Mouse (Mus musculus): ENCODE results near the gene Nadk2. TPM values are rescaled to one million over a fixed set of nuclear protein-coding genes. Genes with fewer than 3 reads are reported as not detected.

The Nadk2 gene
- total and polyA plus RNA-seq, 3 experiments, result 130 to 235 (median 222) TPM

DNA sequence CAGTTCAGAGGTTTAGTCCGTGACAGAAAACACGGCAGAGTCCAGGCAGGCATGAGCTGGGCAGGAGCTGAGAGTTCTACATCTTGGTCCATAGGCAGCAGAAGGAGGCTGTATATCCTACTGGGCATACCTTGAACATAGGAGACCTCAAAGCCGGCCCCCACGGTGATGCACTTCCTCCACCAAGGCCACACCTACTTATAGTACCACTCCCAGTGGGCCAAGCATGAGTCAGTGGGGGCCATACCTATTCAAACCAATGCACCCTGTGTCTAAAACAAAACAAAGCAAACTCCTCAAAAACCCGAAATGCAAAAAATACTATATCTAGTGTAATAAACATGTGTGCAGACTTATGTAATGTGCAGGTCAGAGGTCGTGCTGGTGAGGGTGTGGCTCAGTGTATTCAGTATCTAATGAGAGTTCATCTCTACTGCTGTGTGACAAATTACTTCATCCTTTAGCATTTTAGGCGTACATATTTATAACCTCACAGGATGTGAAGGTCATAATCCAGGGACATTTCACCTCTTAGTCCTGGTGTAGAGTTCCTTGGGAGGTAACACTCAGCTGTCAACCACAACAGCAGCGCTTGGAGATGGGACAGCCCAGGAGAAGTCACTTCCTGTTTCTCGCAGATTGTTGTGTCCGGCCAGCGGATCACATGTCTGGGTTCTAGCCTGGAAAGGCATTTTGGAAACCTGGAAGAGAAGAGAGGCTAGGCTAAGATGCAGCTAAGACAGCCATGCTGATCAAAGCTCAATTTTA lies 22.7 kb downstream of the Nadk2 start:
- H3K9me3 ChIP-seq (replicated peaks), result no peaks in the 10 kb centered on the region
- ATAC-seq (ENCODE audit: extremely low read depth, insufficient number of reproducible peaks, low FRiP score, poor library complexity, severe bottlenecking), result 0 out of 2 replicates have a peak, but pooled peaks have one; percentile 32
- no peak for TF ChIP-seq TAL1 (conservative IDR thresholded peaks at IDR 0.05; ENCODE audit: low read depth, low read length)
- no peak for TF ChIP-seq POLR2AphosphoS5 (IDR thresholded peaks at IDR 0.05; ENCODE audit: insufficient replicate concordance, low read depth, low read length)
- no peak for TF ChIP-seq GATA2 (IDR thresholded peaks at IDR 0.05; ENCODE audit: borderline replicate concordance, low read depth, low read length)
- no peak for TF ChIP-seq GATA1 (IDR thresholded peaks at IDR 0.05; ENCODE audit: borderline replicate concordance, low read length)
- TF ChIP-seq CTCF (IDR thresholded peaks at IDR 0.05; ENCODE audit: low read depth, low read length), result no peak
- peak overlapping the region; percentile 61; the same call in 1 of the 2 replicates for H3K4me3 ChIP-seq (ENCODE audit: low read depth, low read length)
- H3K27me3 ChIP-seq (ENCODE audit: insufficient read depth, low read length), result no peaks in the 10 kb centered on the region
- peaks cover 89% of the 10 kb centered on the region for H3K36me3 ChIP-seq (replicated peaks)
- H3K4me1 ChIP-seq (ENCODE audit: insufficient read depth, low read depth, low read length), result peaks cover 63% of the 10 kb centered on the region
- DNase-seq (ENCODE audit: low spot score), result no peak

DNA sequence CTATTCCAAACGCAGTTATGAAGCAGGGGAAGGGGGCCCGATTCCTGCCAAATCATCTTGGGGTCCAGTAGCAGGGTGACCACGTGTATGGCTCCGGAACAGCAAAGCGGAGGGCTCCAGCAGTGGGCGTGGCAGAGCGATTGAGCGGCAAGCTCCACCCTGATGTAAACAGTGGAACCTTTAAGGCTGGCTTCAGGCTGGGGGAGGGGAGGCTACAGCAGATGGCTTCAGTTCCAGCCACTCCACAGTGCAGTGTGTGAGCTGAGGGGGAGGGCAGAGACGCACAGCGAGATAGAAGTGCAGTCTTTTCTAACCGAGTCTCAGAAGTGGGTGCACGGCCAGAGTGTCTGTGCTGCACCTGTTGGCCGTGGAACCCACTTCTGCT lies 23.3 kb downstream of the Nadk2 start:
- Histone ChIP-seq H3K4me1 (ENCODE audit: insufficient read depth, low read depth, low read length) (peaks cover 61% of the 10 kb centered on the region), H3K4me3 (ENCODE audit: low read depth, low read length) (peak overlapping the region; percentile 61; the same call in 1 of the 2 replicates), H3K36me3 (replicated peaks) (peaks cover 90% of the 10 kb centered on the region), H3K27me3 (ENCODE audit: insufficient read depth, low read length) (no peaks in the 10 kb centered on the region), H3K9me3 (replicated peaks) (no peaks in the 10 kb centered on the region)
- DNase-seq (ENCODE audit: low spot score) (peak; percentile 50), ATAC-seq (ENCODE audit: extremely low read depth, insufficient number of reproducible peaks, low FRiP score, poor library complexity, severe bottlenecking) (peak; percentile 94)
- TF ChIP-seq TAL1 (conservative IDR thresholded peaks at IDR 0.05; ENCODE audit: low read depth, low read length), result no peak
- TF ChIP-seq GATA1 (IDR thresholded peaks at IDR 0.05; ENCODE audit: borderline replicate concordance, low read length), result no peak
- no peak for TF ChIP-seq CTCF (IDR thresholded peaks at IDR 0.05; ENCODE audit: low read depth, low read length)
- TF ChIP-seq POLR2AphosphoS5 (IDR thresholded peaks at IDR 0.05; ENCODE audit: insufficient replicate concordance, low read depth, low read length), result no peak
- no peak for TF ChIP-seq GATA2 (IDR thresholded peaks at IDR 0.05; ENCODE audit: borderline replicate concordance, low read depth, low read length)

DNA sequence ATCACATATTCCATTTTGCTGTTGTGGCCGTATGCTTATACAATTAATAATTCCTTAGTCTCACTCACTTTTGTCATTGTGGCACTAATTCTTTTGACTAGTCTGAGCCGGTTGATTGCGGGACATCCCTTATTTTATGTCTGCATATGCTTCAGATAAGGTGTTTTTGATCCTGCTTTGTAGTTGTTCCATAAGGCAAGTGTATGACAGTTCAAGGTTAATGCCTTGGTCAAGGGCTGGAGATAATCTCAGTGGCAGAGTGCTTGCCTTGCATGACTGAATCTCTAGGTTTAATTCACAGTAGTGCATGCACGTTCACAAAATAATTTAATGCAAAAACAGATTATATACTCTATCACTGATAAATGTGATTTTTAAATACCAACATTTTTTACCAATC lies 25.8 kb downstream of the Nadk2 start:
- Histone ChIP-seq H3K4me3 (ENCODE audit: low read depth, low read length) (no peak overlapping the region), H3K4me1 (ENCODE audit: insufficient read depth, low read depth, low read length) (peaks cover 48% of the 10 kb centered on the region), H3K36me3 (replicated peaks) (peaks cover 91% of the 10 kb centered on the region), H3K27me3 (ENCODE audit: insufficient read depth, low read length) (no peaks in the 10 kb centered on the region), H3K9me3 (replicated peaks) (no peaks in the 10 kb centered on the region)
- TF ChIP-seq TAL1 (conservative IDR thresholded peaks at IDR 0.05; ENCODE audit: low read depth, low read length), result no peak
- no peak for TF ChIP-seq GATA2 (IDR thresholded peaks at IDR 0.05; ENCODE audit: borderline replicate concordance, low read depth, low read length)
- no peak for TF ChIP-seq POLR2AphosphoS5 (IDR thresholded peaks at IDR 0.05; ENCODE audit: insufficient replicate concordance, low read depth, low read length)
- no peak for TF ChIP-seq GATA1 (IDR thresholded peaks at IDR 0.05; ENCODE audit: borderline replicate concordance, low read length)
- no peak for TF ChIP-seq CTCF (IDR thresholded peaks at IDR 0.05; ENCODE audit: low read depth, low read length)
- ATAC-seq (ENCODE audit: extremely low read depth, insufficient number of reproducible peaks, low FRiP score, poor library complexity, severe bottlenecking), result no peak
- no peak for DNase-seq (ENCODE audit: low spot score)

DNA sequence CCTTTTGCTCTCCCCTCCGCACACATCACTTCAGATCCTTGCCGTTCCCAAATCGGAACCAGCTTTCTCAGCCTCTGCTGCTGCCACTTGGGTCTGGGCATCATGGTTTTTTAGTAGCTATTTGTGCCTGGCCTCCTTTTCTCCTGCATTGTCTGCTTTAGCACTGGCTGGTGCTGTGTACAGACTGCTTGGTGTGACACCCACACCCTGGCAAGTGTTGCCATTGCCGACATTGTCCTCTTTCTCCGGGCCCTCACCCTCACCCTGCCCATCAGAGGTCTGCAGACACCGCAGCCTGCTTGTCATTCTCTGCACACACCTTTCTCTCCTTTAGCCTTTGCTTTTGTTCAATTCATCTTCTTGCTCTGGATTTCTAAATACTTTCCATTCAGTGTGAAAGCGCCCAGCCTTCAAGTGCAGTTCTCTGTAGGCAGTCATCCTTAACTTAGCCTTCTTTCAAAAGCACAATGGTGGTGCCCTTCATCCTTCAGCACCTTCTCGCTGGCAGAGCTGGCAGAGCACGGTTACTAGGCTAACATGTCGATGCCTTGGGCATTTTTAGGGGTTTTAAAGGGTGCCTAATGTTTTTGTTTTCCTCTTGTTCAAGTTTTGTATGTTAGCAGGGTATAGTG lies 29.5 kb downstream of the Nadk2 start:
- H3K4me3 ChIP-seq (ENCODE audit: low read depth, low read length), result no peak overlapping the region
- no peak for DNase-seq (ENCODE audit: low spot score)
- no peaks in the 10 kb centered on the region for H3K27me3 ChIP-seq (ENCODE audit: insufficient read depth, low read length)
- ATAC-seq (ENCODE audit: extremely low read depth, insufficient number of reproducible peaks, low FRiP score, poor library complexity, severe bottlenecking), result no peak
- H3K9me3 ChIP-seq (replicated peaks), result no peaks in the 10 kb centered on the region
- TF ChIP-seq POLR2AphosphoS5 (IDR thresholded peaks at IDR 0.05; ENCODE audit: insufficient replicate concordance, low read depth, low read length) (no peak), CTCF (IDR thresholded peaks at IDR 0.05; ENCODE audit: low read depth, low read length) (no peak), GATA1 (IDR thresholded peaks at IDR 0.05; ENCODE audit: borderline replicate concordance, low read length) (no peak), TAL1 (conservative IDR thresholded peaks at IDR 0.05; ENCODE audit: low read depth, low read length) (no peak), GATA2 (IDR thresholded peaks at IDR 0.05; ENCODE audit: borderline replicate concordance, low read depth, low read length) (no peak)
- H3K36me3 ChIP-seq (replicated peaks), result peaks cover 97% of the 10 kb centered on the region
- peaks cover 20% of the 10 kb centered on the region for H3K4me1 ChIP-seq (ENCODE audit: insufficient read depth, low read depth, low read length)

DNA sequence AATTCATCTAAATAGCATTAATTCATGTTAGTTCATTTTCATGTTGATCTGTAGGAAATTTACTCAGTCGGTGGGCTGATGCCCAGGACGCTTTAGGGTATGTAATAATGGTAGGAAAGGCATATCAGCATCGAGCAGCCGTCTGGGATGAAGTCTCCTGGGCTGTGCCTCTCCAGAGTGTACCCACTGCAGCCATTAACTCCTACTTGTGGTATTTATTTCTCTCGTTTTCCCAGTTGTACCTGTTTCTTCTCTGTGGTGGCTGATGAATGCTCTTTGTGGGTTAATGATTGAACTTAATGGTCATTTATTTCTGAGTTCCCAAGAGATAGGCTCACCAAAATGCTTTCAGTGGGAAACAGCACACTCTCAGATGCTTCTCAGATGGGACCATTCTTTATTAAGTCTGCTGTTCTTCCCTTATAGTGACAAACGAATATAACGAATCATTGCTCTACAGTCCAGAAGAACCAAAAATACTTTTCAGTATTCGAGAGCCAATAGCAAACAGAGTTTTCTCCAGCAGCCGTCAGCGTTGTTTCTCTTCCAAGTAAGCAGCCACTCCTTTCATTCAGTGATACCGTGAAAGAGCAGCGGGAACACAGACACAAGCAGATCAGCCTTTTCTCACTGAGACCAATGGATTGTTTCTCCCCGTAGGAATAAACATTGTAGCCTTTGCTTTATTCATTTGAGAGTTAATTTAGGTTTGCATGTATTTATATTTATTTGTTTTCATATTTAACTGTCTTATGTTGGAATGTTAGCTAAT lies 35.4 kb downstream of the Nadk2 start:
- ATAC-seq (ENCODE audit: extremely low read depth, insufficient number of reproducible peaks, low FRiP score, poor library complexity, severe bottlenecking) (no peak), DNase-seq (ENCODE audit: low spot score) (no peak)
- peaks cover 9% of the 10 kb centered on the region for H3K4me1 ChIP-seq (ENCODE audit: insufficient read depth, low read depth, low read length)
- no peaks in the 10 kb centered on the region for H3K9me3 ChIP-seq (replicated peaks)
- TF ChIP-seq GATA2 (IDR thresholded peaks at IDR 0.05; ENCODE audit: borderline replicate concordance, low read depth, low read length) (no peak), TAL1 (conservative IDR thresholded peaks at IDR 0.05; ENCODE audit: low read depth, low read length) (no peak)
- no peak overlapping the region for H3K4me3 ChIP-seq (ENCODE audit: low read depth, low read length)
- no peaks in the 10 kb centered on the region for H3K27me3 ChIP-seq (ENCODE audit: insufficient read depth, low read length)
- peaks cover 81% of the 10 kb centered on the region for H3K36me3 ChIP-seq (replicated peaks)
